Mouse (Mus musculus) midbrain, embryonic 16.5 days (tissue): ENCODE measurements at regions not wholly inside any gene's neighbourhood (a gene's known extent, or its start where the extent isn't known, plus 50 kb on each side); places are given as distances from the start of the nearest gene placed in this dataset.

ENCODE experiments used
- ATAC-seq: fragments of 200-750 bp; cut with Nextera tagmentation; 2 replicates; pipeline ENCODE4 v1.8.0; 2017; ENCODE audit warnings: moderate TSS enrichment
- H3K27ac ChIP-seq: fragments of 300-500 bp; sonication (generic); 2 replicates; pipeline ENCODE4 v1.5.1; 2014; ENCODE audit warnings: mild to moderate bottlenecking, low read length, mixed read lengths
- H3K27me3 ChIP-seq: fragments of 300-500 bp; sonication (generic); 2 replicates; pipeline ENCODE4 v1.6.1; 2014; ENCODE audit warnings: low read depth, low read length, mixed read lengths; ENCODE audit not compliant: control insufficient read depth, insufficient read depth
- H3K36me3 ChIP-seq: fragments of 300-500 bp; sonication (generic); 2 replicates; pipeline ENCODE4 v1.6.1; 2014; ENCODE audit warnings: mild to moderate bottlenecking, low read length, moderate library complexity, mixed read lengths; ENCODE audit not compliant: control insufficient read depth, insufficient read depth
- H3K4me1 ChIP-seq: fragments of 300-500 bp; sonication (generic); 2 replicates; pipeline ENCODE4 v1.6.1; 2014; ENCODE audit warnings: mild to moderate bottlenecking, low read length, mixed read lengths; ENCODE audit not compliant: control insufficient read depth, insufficient read depth
- H3K4me2 ChIP-seq: fragments of 300-500 bp; sonication (generic); 2 replicates; pipeline ENCODE4 v1.6.1; 2014; ENCODE audit warnings: mild to moderate bottlenecking, low read length, mixed read lengths
- H3K4me3 ChIP-seq: fragments of 300-500 bp; sonication (generic); 2 replicates; pipeline ENCODE4 v1.5.1; 2014; ENCODE audit warnings: low read depth, mild to moderate bottlenecking, low read length, moderate library complexity, mixed read lengths
- H3K9ac ChIP-seq: fragments of 300-500 bp; sonication (generic); 2 replicates; pipeline ENCODE4 v1.6.1; 2014; ENCODE audit warnings: low read depth, low read length, mixed read lengths
- H3K9me3 ChIP-seq: fragments of 300-500 bp; sonication (generic); replicated peaks from 2 replicates; pipeline ENCODE4 v1.6.1; 2014; ENCODE audit warnings: mild to moderate bottlenecking, low read length, mixed read lengths; ENCODE audit not compliant: control insufficient read depth, poor library complexity, severe bottlenecking
- WGBS: fragments of 180-500 bp; shearing (Covaris S2); extraction: QIAGEN DNeasy Blood & Tissue Kit; methylation state at CpG from one replicate; pipeline ENCODE4 v1.1.7; 2014; 5-methylcytosine and 5-hydroxymethylcytosine counted together

GRCm38 (mm10) chr7:115222642-115223041 is 479.1 kb downstream of the Insc start:
- Histone ChIP-seq H3K9me3 (no peaks in the 10 kb centered on the region), H3K4me1 (peaks cover 10% of the 10 kb centered on the region), H3K36me3 (no peaks in the 10 kb centered on the region), H3K9ac (no peak overlapping the region), H3K27me3 (no peaks in the 10 kb centered on the region), H3K27ac (no peak overlapping the region), H3K4me3 (no peak overlapping the region), H3K4me2 (no peak overlapping the region)
- 63% methylated on average over 4 of the region's 7 CpGs for WGBS
- no peak for ATAC-seq

- Histone ChIP-seq H3K27ac (no peak overlapping the region), H3K9ac (no peak overlapping the region), H3K4me2 (no peak overlapping the region), H3K4me1 (0 out of 2 replicates have a peak, but pooled peaks cover 3% of the 10 kb centered on the region), H3K36me3 (no peaks in the 10 kb centered on the region), H3K4me3 (no peak overlapping the region), H3K27me3 (peaks cover 3% of the 10 kb centered on the region; the same call in 1 of the 2 replicates), H3K9me3 (no peaks in the 10 kb centered on the region)
- ATAC-seq, result no peak
- 85% methylated on average over 6 of the region's 6 CpGs for WGBS
Observed at GRCm38 (mm10) chr7:115230525-115230924, 487.0 kb downstream of the Insc start.

- 0 out of 2 replicates have a peak, but pooled peaks cover 3% of the 10 kb centered on the region for H3K4me1 ChIP-seq
- H3K4me2 ChIP-seq, result no peak overlapping the region
- no peak overlapping the region for H3K27ac ChIP-seq
- no peak for ATAC-seq
- no peak overlapping the region for H3K9ac ChIP-seq
- H3K36me3 ChIP-seq, result no peaks in the 10 kb centered on the region
- 20% methylated on average over 10 of the region's 10 CpGs for WGBS
- no peak overlapping the region for H3K4me3 ChIP-seq
- H3K9me3 ChIP-seq, result no peaks in the 10 kb centered on the region
- H3K27me3 ChIP-seq, result peaks cover 3% of the 10 kb centered on the region; the same call in 1 of the 2 replicates
Observed at GRCm38 (mm10) chr7:115233850-115234436, 490.4 kb downstream of the Insc start.

GRCm38 (mm10) chr7:115237131-115237530 is 493.6 kb downstream of the Insc start:
- Histone ChIP-seq H3K4me1 (0 out of 2 replicates have a peak, but pooled peaks cover 3% of the 10 kb centered on the region), H3K4me3 (no peak overlapping the region), H3K9ac (no peak overlapping the region), H3K27me3 (peaks cover 3% of the 10 kb centered on the region; the same call in 1 of the 2 replicates), H3K36me3 (no peaks in the 10 kb centered on the region), H3K4me2 (no peak overlapping the region), H3K9me3 (no peaks in the 10 kb centered on the region), H3K27ac (no peak overlapping the region)
- ATAC-seq, result no peak
- WGBS, result 100% methylated on average over 1 of the region's 1 CpGs

GRCm38 (mm10) chr7:115251591-115252369 is 508.3 kb downstream of the Insc start:
- Histone ChIP-seq H3K9me3 (no peaks in the 10 kb centered on the region), H3K27ac (no peak overlapping the region), H3K4me1 (no peaks in the 10 kb centered on the region), H3K27me3 (no peaks in the 10 kb centered on the region), H3K4me3 (no peak overlapping the region), H3K4me2 (no peak overlapping the region), H3K36me3 (no peaks in the 10 kb centered on the region), H3K9ac (no peak overlapping the region)
- ATAC-seq, result no peak
- 89% methylated on average over 2 of the region's 2 CpGs for WGBS

- no peak overlapping the region for H3K4me3 ChIP-seq
- H3K36me3 ChIP-seq, result no peaks in the 10 kb centered on the region
- WGBS, result 80% methylated on average over 2 of the region's 2 CpGs
- no peaks in the 10 kb centered on the region for H3K27me3 ChIP-seq
- H3K9ac ChIP-seq, result no peak overlapping the region
- H3K9me3 ChIP-seq, result no peaks in the 10 kb centered on the region
- no peak overlapping the region for H3K4me2 ChIP-seq
- H3K27ac ChIP-seq, result no peak overlapping the region
- ATAC-seq, result no peak
- H3K4me1 ChIP-seq, result no peaks in the 10 kb centered on the region
Observed at GRCm38 (mm10) chr7:115252370-115252750, 508.9 kb downstream of the Insc start.

- WGBS, result 39% methylated on average over 3 of the region's 3 CpGs
- no peak overlapping the region for H3K4me3 ChIP-seq
- no peak overlapping the region for H3K27ac ChIP-seq
- H3K4me1 ChIP-seq, result no peaks in the 10 kb centered on the region
- no peaks in the 10 kb centered on the region for H3K27me3 ChIP-seq
- ATAC-seq, result no peak
- no peaks in the 10 kb centered on the region for H3K36me3 ChIP-seq
- no peaks in the 10 kb centered on the region for H3K9me3 ChIP-seq
- H3K4me2 ChIP-seq, result no peak overlapping the region
- no peak overlapping the region for H3K9ac ChIP-seq
Observed at GRCm38 (mm10) chr7:115258626-115259025, 515.1 kb downstream of the Insc start.

GRCm38 (mm10) chr7:115263082-115263481 is 519.6 kb downstream of the Insc start:
- Histone ChIP-seq H3K4me1 (no peaks in the 10 kb centered on the region), H3K27me3 (no peaks in the 10 kb centered on the region), H3K4me3 (no peak overlapping the region), H3K27ac (no peak overlapping the region), H3K36me3 (no peaks in the 10 kb centered on the region), H3K9me3 (no peaks in the 10 kb centered on the region), H3K4me2 (no peak overlapping the region), H3K9ac (no peak overlapping the region)
- 80% methylated on average over 2 of the region's 2 CpGs for WGBS
- ATAC-seq, result no peak

GRCm38 (mm10) chr7:115266141-115266540 is 522.6 kb downstream of the Insc start:
- 95% methylated on average over 4 of the region's 4 CpGs for whole genome bisulfite sequencing
- H3K27ac ChIP-seq, result no peak overlapping the region
- ATAC-seq, result no peak

More at GRCm38 (mm10) chr7:115266141-115266540, 522.6 kb downstream of the Insc start:
- Histone ChIP-seq H3K4me1 (no peaks in the 10 kb centered on the region), H3K9ac (no peak overlapping the region), H3K4me3 (no peak overlapping the region), H3K36me3 (no peaks in the 10 kb centered on the region), H3K9me3 (no peaks in the 10 kb centered on the region), H3K27me3 (no peaks in the 10 kb centered on the region), H3K4me2 (no peak overlapping the region)
